26 mouse cellular contexts compared by ENCODE assay signal in the genomic region with DNA sequence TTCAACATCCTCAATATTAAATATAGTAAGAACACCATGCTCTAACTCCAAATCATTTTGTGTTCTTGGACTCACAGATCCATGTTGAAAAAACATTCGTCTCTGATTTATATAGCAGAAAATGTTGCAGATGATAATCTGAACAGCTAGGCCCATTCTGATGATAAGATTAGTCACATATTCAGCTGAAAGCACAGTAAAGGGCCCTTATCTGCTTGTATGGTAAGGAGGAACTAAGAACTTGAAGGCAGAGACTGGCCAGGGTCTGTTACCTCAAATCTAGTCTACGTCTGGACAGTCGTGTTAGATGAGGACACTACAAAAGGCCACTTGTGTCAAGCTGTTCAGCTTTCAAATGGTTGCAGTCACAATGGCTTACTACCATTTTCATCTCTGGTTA.
"Had no signal": no experiment of that assay in that cellular context is flagged by ENCODE, and none has a peak within 500 bp of the region (broad histone marks: within the 10 kb centered on the region; RNA-seq: fewer than 3 reads in every experiment).

No protein-coding gene starts in this region.

- H3K4me1 ChIP-seq: heart, embryonic 13.5 days; heart, embryonic 15.5 days; hindbrain, embryonic 10.5 days; hindbrain, embryonic 12.5 days; intestine, embryonic 15.5 days; limb, embryonic 12.5 days had no signal

- H3K27ac ChIP-seq: gastrocnemius, adult 2 months; heart, adult 2 months; heart, embryonic 13.5 days; heart, embryonic 15.5 days; hindbrain, embryonic 10.5 days; hindbrain, embryonic 12.5 days; hindbrain, embryonic 14.5 days; intestine, embryonic 15.5 days; layer of hippocampus, adult 2 months; limb, embryonic 12.5 days; liver, embryonic 13.5 days had no signal

- DNase-seq: gastrocnemius, adult 2 months; gastrocnemius, postnatal 10 days; gastrocnemius, postnatal 25 days; heart, adult 2 months; heart, postnatal 4 days; kidney, adult 18-20 months; kidney, adult 8-10 months; kidney, postnatal 10 days; kidney, postnatal 25 days; kidney, postnatal 4 days; layer of hippocampus, postnatal 36 days; left cerebral cortex, postnatal 4 days; liver; liver, embryonic 13.5 days had no signal

- ATAC-seq: hindbrain, embryonic 16.5 days; intestine, embryonic 15.5 days; intestine, postnatal 0 days had no signal

- H3K4me2 ChIP-seq: heart, embryonic 11.5 days; heart, embryonic 13.5 days; heart, embryonic 15.5 days; hindbrain, embryonic 12.5 days; hindbrain, embryonic 14.5 days; intestine, embryonic 15.5 days; limb, embryonic 12.5 days; liver, embryonic 11.5 days; liver, embryonic 13.5 days had no signal

- H3K27me3 ChIP-seq: heart, embryonic 13.5 days; heart, embryonic 15.5 days; hindbrain, embryonic 12.5 days; intestine, embryonic 15.5 days; limb, embryonic 12.5 days; liver, embryonic 13.5 days had no signal

- H3K4me3 ChIP-seq: gastrocnemius, adult 2 months; heart, adult 2 months; heart, embryonic 13.5 days; heart, embryonic 15.5 days; hindbrain, embryonic 10.5 days; hindbrain, embryonic 12.5 days; intestine, embryonic 15.5 days; layer of hippocampus, adult 2 months; limb, embryonic 12.5 days; liver, embryonic 13.5 days had no signal

- H3K9ac ChIP-seq: heart, embryonic 13.5 days; heart, embryonic 15.5 days; hindbrain, embryonic 12.5 days; hindbrain, embryonic 14.5 days; intestine, embryonic 15.5 days; limb, embryonic 12.5 days; liver, embryonic 13.5 days had no signal

- H3K9me3 ChIP-seq: heart, embryonic 13.5 days; heart, embryonic 15.5 days; hindbrain, embryonic 10.5 days; hindbrain, embryonic 12.5 days; intestine, embryonic 15.5 days; limb, embryonic 12.5 days; liver, embryonic 13.5 days had no signal
